ENCODE assay signal across 22 mouse cellular contexts in the genomic region with DNA sequence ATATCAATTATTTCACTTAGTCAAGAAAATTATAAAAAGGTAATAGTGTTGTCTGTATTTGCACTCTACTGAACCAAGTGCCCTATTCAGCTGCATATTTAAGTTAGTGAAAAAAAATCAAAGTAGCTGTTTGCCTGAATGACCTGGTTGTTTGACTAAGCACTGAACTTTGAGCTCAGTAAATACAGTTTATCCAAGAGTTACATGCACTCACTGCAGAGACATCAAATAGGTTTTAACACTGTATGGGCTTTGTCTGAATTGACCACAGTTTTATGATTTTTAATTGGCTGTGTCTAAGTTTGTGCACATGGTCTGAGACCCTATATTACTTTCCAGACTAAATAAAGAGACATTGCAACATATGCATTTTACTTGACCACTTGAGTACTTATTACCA. TPM values are rescaled to one million over a fixed set of nuclear protein-coding genes. Genes with fewer than 3 reads are reported as not detected.
"Had no signal": no experiment of that assay in that cellular context is flagged by ENCODE, and none has a peak within 500 bp of the region (broad histone marks: within the 10 kb centered on the region; RNA-seq: fewer than 3 reads in every experiment).

No protein-coding gene starts in this region.

- H3K9ac ChIP-seq: limb, embryonic 12.5 days; limb, embryonic 15.5 days; liver, embryonic 15.5 days; lung, embryonic 14.5 days; midbrain, embryonic 12.5 days; midbrain, embryonic 15.5 days; neural tube, embryonic 12.5 days; neural tube, embryonic 15.5 days had no signal

- H3K27ac ChIP-seq: hindbrain, postnatal 0 days; kidney, postnatal 0 days; layer of hippocampus, adult 2 months; limb, embryonic 12.5 days; limb, embryonic 15.5 days; liver, embryonic 15.5 days; macrophage; midbrain, embryonic 12.5 days; midbrain, embryonic 15.5 days; neural tube, embryonic 12.5 days; neural tube, embryonic 15.5 days had no signal

- ATAC-seq: hindbrain, postnatal 0 days; lung, postnatal 0 days; midbrain, embryonic 15.5 days had no signal

- H3K9me3 ChIP-seq: limb, embryonic 12.5 days; limb, embryonic 15.5 days; liver, embryonic 15.5 days; midbrain, embryonic 12.5 days; midbrain, embryonic 15.5 days; neural tube, embryonic 12.5 days; neural tube, embryonic 15.5 days had no signal

- H3K27me3 ChIP-seq: limb, embryonic 12.5 days; limb, embryonic 15.5 days; liver, embryonic 15.5 days; midbrain, embryonic 12.5 days; midbrain, embryonic 15.5 days; neural tube, embryonic 12.5 days; neural tube, embryonic 15.5 days had no signal

- H3K4me3 ChIP-seq: layer of hippocampus, adult 2 months; limb, embryonic 12.5 days; limb, embryonic 15.5 days; liver, embryonic 15.5 days; midbrain, embryonic 12.5 days; midbrain, embryonic 15.5 days; neural tube, embryonic 12.5 days; neural tube, embryonic 15.5 days had no signal

- H3K4me1 ChIP-seq: limb, embryonic 12.5 days; limb, embryonic 15.5 days; liver, embryonic 15.5 days; midbrain, embryonic 12.5 days; midbrain, embryonic 15.5 days; neural tube, embryonic 12.5 days; neural tube, embryonic 15.5 days had no signal

- H3K4me2 ChIP-seq: limb, embryonic 12.5 days; limb, embryonic 15.5 days; liver, embryonic 15.5 days; lung, embryonic 14.5 days; midbrain, embryonic 12.5 days; midbrain, embryonic 15.5 days; neural tube, embryonic 12.5 days; neural tube, embryonic 15.5 days had no signal

- H3K36me3 ChIP-seq: limb, embryonic 12.5 days; limb, embryonic 15.5 days; liver, embryonic 15.5 days; midbrain, embryonic 12.5 days; midbrain, embryonic 15.5 days; neural tube, embryonic 12.5 days; neural tube, embryonic 15.5 days had no signal

- DNase-seq: kidney, adult 2 months; kidney, postnatal 25 days; left cerebral cortex, postnatal 4 days; lung, embryonic 14.5 days; retina, postnatal 1 day; right cerebral cortex, postnatal 25 days; spleen, adult 18-20 months; thymus, adult 18-20 months; thymus, postnatal 36 days had no signal

RNA-seq across cellular contexts. Expression of a gene that starts 20.4 kb away (rescaled TPM):
- polyA plus RNA-seq: testis, adult 2 months had no signal
